ENCODE assay signal across 1 mouse cellular context in genomic region chr11:106200756-106201155, GRCm38 (mm10).
TF ChIP-seq lines count a peak whose summit lies in the region.

No protein-coding gene starts in this region.

TF ChIP-seq in MEL, 35 proteins besides CTCF, POLR2A, EP300 and RAD21:
- TF ChIP-seq MXI1 (IDR thresholded peaks at IDR 0.05; ENCODE audit: low read depth, low read length) (no peak), ELF1 (IDR thresholded peaks at IDR 0.05; ENCODE audit: low read depth, low read length) (no peak), NRF1 (IDR thresholded peaks at IDR 0.05; ENCODE audit: insufficient read depth, low read depth, low read length, poor library complexity, severe bottlenecking) (no peak), GATA1 (IDR thresholded peaks at IDR 0.05; ENCODE audit: low read depth, low read length) (0 out of 2 replicates have a peak, but pooled peaks have one; percentile 33), POLR2AphosphoS2 (IDR thresholded peaks at IDR 0.05; ENCODE audit: low read length) (no peak)
